Mouse (Mus musculus) R1 (cell line): ENCODE measurements at regions not wholly inside any gene's neighbourhood (a gene's known extent, or its start where the extent isn't known, plus 50 kb on each side); places are given as distances from the start of the nearest gene placed in this dataset.

Experiments
- DNase-seq: peaks from one replicate; pipeline ENCODE4 v3.0.0-alpha.2; 2018; ENCODE audit warnings: low read depth, low spot score

GRCm38 (mm10) chr6:133511830-133512229 is 219.8 kb downstream of the 5530400C23Rik start:
- peak; percentile 70 for DNase-seq

DNA sequence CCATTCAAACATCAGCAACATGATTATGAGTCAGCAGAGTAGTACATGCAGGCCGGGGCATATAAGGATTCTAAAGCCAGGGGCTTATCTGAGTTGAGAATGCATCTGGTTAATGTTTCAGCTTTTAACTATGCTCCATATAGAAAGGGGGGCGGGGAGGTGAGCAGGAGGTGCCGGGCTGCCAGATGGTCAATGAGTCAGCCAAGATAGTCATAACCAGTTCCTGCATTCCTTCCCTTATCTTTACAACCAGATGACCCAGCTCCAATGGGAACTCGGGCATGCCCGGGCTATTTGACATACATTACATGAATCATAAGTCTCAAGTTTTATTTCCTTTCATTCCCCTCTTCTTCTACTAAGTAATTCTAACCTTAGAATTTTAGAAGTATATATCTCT is 261.5 kb downstream of the 5530400C23Rik start:
- no peak for DNase-seq

GRCm38 (mm10) chr6:133554230-133554629 is 262.2 kb downstream of the 5530400C23Rik start:
- DNase-seq, result no peak
